Mouse (Mus musculus) thymus, adult 2 months (tissue): Measurements from ENCODE around the gene Rhebl1.

Experiments
- CTCF ChIP-seq: fragments of 200-500 bp; IDR thresholded peaks from 2 replicates; pipeline ENCODE4 v1.5.1; 2012; ENCODE audit warnings: mild to moderate bottlenecking, control low read depth, low read length, moderate library complexity, borderline replicate concordance; ENCODE audit not compliant: control insufficient read depth, poor library complexity, insufficient read depth; ENCODE audit errors: extremely low read depth
- POLR2A ChIP-seq: fragments of 200-500 bp; IDR thresholded peaks from 2 replicates; pipeline ENCODE4 v1.6.1; 2012; ENCODE audit warnings: mild to moderate bottlenecking, low read length, control low read depth, moderate library complexity; ENCODE audit not compliant: control insufficient read depth, poor library complexity, insufficient read depth; ENCODE audit errors: extremely low read depth

- TF ChIP-seq CTCF (no peak), POLR2A (no peak)
These were observed 30.8 kb downstream of the Rhebl1 start for GRCm38 (mm10) chr15:98863451-98863958.
